Mouse (Mus musculus) intestine, embryonic 16.5 days (tissue): Measurements from ENCODE around the gene Setdb1. TPM values are rescaled to one million over a fixed set of nuclear protein-coding genes. Genes with fewer than 3 reads are reported as not detected.
A peak's percentile ranks its signal among the peaks of the same experiment; 100 is the strongest.
"Not testable (repeated sequence)": the region's sequence is repeated elsewhere in the genome, so short reads cannot be mapped to it uniquely, and the experiment has no call there.

Experiments used
- ATAC-seq: fragments of 200-750 bp; cut with Nextera tagmentation; 2 replicates; pipeline ENCODE4 v1.8.0; 2017; ENCODE audit warnings: moderate TSS enrichment, moderate library complexity
- H3K27ac ChIP-seq: fragments of 300-500 bp; sonication (generic); 2 replicates; pipeline ENCODE4 v1.5.1; 2014; ENCODE audit warnings: mild to moderate bottlenecking, low read length
- H3K27me3 ChIP-seq: fragments of 300-500 bp; sonication (generic); replicated peaks from 2 replicates; pipeline ENCODE4 v1.6.1; 2014; ENCODE audit warnings: low read length, control low read depth, mixed read lengths; ENCODE audit not compliant: control insufficient read depth, insufficient read depth
- H3K36me3 ChIP-seq: fragments of 300-500 bp; sonication (generic); 2 replicates; pipeline ENCODE4 v1.6.1; 2014; ENCODE audit warnings: low read length, control low read depth; ENCODE audit not compliant: control insufficient read depth, insufficient read depth
- H3K4me1 ChIP-seq: fragments of 300-500 bp; sonication (generic); 2 replicates; pipeline ENCODE4 v1.6.1; 2014; ENCODE audit warnings: low read length, control low read depth, mixed read lengths; ENCODE audit not compliant: control insufficient read depth, insufficient read depth
- H3K4me2 ChIP-seq: fragments of 300-500 bp; sonication (generic); 2 replicates; pipeline ENCODE4 v1.6.1; 2014; ENCODE audit warnings: low read depth, low read length, control low read depth
- H3K4me3 ChIP-seq: fragments of 300-500 bp; sonication (generic); 2 replicates; pipeline ENCODE4 v1.5.1; 2014; ENCODE audit warnings: mild to moderate bottlenecking, low read length
- H3K9ac ChIP-seq: fragments of 300-500 bp; sonication (generic); 2 replicates; pipeline ENCODE4 v1.6.1; 2014; ENCODE audit warnings: low read depth, low read length
- H3K9me3 ChIP-seq: fragments of 300-500 bp; sonication (generic); 2 replicates; pipeline ENCODE4 v1.6.1; 2016; ENCODE audit warnings: low read length, control low read depth; ENCODE audit not compliant: control insufficient read depth
- WGBS: fragments of 180-500 bp; shearing (Covaris S2); extraction: QIAGEN DNeasy Blood & Tissue Kit; methylation state at CpG from one replicate; pipeline ENCODE4 v1.1.7; 2014; 5-methylcytosine and 5-hydroxymethylcytosine counted together
- polyA plus RNA-seq: library from polyadenylated mRNA; unstranded; fragments of >200 nt; fragmentation: Nextera tagmentation; extraction: Ambion mirVana; gene quantifications from 2 replicates; pipeline ENCODE4 v1.2.1, GENCODE M21; 2015

Gene Setdb1
- polyA plus RNA-seq, 1 experiment from 2014 or later: 24.8 TPM

GRCm38 (mm10) chr3:95349491-95349890 is 7.5 kb downstream of the Setdb1 start:
- Histone ChIP-seq H3K4me2 (no peak overlapping the region), H3K4me1 (no peaks in the 10 kb centered on the region), H3K27me3 (no peaks in the 10 kb centered on the region), H3K9me3 (peaks cover 5% of the 10 kb centered on the region; the same call in 1 of the 2 replicates), H3K9ac (no peak overlapping the region), H3K4me3 (no peak overlapping the region), H3K27ac (no peak overlapping the region), H3K36me3 (peaks cover 26% of the 10 kb centered on the region)
- no peak for ATAC-seq

GRCm38 (mm10) chr3:95348343-95348742 is 8.7 kb downstream of the Setdb1 start:
- WGBS: 91% methylated on average over 5 of the region's 5 CpGs

DNA sequence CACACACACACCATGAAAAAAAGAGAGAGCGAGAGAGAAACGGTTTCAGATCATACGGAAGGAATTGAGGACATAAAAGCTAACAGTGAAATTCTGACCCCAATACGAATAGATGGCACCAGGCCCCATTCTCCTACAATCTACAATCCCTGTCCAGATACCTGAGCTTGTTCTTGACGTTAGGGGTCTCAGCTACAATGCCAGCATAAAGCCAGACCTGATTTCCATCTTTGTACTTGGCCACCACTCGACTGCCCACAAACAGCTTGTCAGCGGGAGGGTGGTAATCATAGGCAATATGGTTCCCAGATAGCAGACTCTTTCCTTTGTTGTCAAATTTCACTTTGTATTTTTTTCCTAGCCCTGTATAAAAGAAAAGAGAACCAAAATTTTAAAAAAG is 10.5 kb downstream of the Setdb1 start:
- 91% methylated on average over 7 of the region's 7 CpGs for WGBS
- H3K27ac ChIP-seq: no peak overlapping the region

More at GRCm38 (mm10) chr3:95348343-95348742, 8.7 kb downstream of the Setdb1 start:
- H3K27me3 ChIP-seq, ATAC-seq, H3K9me3 ChIP-seq, H3K9ac ChIP-seq, H3K4me3 ChIP-seq, H3K4me2 ChIP-seq, H3K4me1 ChIP-seq, H3K27ac ChIP-seq: not testable (repeated sequence)
- H3K36me3 ChIP-seq: peaks cover 23% of the 10 kb centered on the region

DNA sequence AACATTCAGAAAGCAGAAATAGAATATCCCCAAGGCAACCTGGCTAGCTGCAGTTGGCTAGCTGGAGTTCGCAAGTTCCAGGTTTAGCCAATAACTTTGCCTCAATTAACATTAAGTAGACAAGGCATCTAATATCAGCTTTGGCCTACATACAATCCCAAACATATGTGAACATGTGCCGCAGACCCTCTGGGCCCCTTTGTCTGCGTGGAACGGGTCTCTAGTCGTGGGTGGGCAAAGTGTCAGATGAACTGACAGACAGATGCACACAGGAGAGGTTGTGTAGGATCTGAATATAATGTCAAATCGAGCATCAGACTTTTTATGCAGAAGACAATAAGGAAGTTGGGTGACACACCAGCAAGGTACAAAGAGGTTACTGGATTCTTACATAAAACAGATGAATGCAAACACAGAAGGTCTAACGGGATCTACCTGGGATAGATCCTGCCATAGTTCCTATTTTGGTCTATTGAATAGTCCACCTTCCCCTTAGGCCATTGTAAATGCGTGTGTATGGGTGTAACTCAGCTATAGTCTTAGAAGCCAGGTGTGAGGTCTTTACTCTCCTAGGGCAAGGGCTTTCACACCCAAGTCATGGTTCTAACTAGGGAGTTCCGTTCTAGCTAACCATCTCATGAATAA is 13.5 kb downstream of the Setdb1 start:
- not testable (repeated sequence) for H3K9ac ChIP-seq, H3K27ac ChIP-seq, H3K4me1 ChIP-seq, H3K9me3 ChIP-seq, H3K27me3 ChIP-seq, H3K4me2 ChIP-seq, ATAC-seq, H3K4me3 ChIP-seq
- H3K36me3 ChIP-seq: peaks cover 27% of the 10 kb centered on the region
- WGBS: 93% methylated on average over 9 of the region's 9 CpGs

More for the DNA sequence above, 10.5 kb downstream of the Setdb1 start:
- ATAC-seq: no peak
- Histone ChIP-seq H3K36me3 (peaks cover 24% of the 10 kb centered on the region), H3K4me2 (no peak overlapping the region), H3K9me3 (peaks cover 5% of the 10 kb centered on the region; the same call in 1 of the 2 replicates), H3K4me3 (no peak overlapping the region), H3K27me3 (no peaks in the 10 kb centered on the region), H3K4me1 (no peaks in the 10 kb centered on the region), H3K9ac (no peak overlapping the region)

DNA sequence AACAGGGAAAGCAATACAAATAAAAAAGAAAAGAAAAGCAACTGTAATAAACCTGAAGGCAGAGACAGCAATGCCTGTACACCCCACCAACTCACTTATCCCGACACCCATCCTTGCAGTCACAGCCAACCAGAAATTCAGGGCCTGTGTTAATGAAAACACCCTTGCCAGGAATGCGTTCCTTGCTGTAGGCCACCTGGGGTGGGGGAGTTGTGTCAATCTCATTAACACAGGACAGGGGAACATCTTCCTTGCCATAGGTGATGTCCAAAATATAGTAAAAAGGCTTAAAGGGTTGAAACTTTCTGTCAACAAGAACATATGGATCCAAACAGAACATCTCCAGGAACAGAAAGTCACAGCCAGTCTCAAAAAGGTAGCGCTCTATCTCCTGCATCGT is 18.8 kb downstream of the Setdb1 start:
- ATAC-seq: no peak
- Histone ChIP-seq H3K4me3 (no peak overlapping the region), H3K36me3 (peaks cover 37% of the 10 kb centered on the region), H3K4me2 (no peak overlapping the region), H3K9ac (no peak overlapping the region), H3K27ac (no peak overlapping the region), H3K4me1 (no peaks in the 10 kb centered on the region), H3K27me3 (no peaks in the 10 kb centered on the region), H3K9me3 (no peaks in the 10 kb centered on the region)
- 94% methylated on average over 4 of the region's 4 CpGs for WGBS

- Histone ChIP-seq H3K4me2 (no peak overlapping the region), H3K27me3 (no peaks in the 10 kb centered on the region), H3K4me3 (no peak overlapping the region), H3K9me3 (no peaks in the 10 kb centered on the region), H3K9ac (no peak overlapping the region), H3K4me1 (no peaks in the 10 kb centered on the region), H3K27ac (no peak overlapping the region), H3K36me3 (peaks cover 34% of the 10 kb centered on the region)
- 97% methylated on average over 4 of the region's 4 CpGs for WGBS
- ATAC-seq: no peak
Measured at GRCm38 (mm10) chr3:95337345-95337744, 19.7 kb downstream of the Setdb1 start.

DNA sequence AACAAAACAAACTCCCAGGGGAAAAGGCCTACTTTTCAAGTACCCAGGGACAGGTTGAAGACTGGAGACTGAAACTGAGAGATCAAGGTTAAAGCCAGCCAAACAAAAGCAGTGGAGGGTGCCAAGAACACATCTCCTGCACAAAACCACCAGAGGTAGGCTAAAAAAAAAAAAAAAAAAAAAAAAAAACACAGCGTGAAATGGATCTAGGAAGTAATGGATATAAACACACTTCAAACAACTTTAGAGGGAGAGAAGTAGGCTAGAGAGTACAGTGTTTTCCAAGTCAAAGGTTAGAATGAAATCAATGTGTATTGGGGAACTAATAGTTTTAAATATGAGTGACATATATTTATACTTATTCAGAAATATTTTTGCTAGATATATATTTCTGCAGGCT is 25.5 kb downstream of the Setdb1 start:
- Histone ChIP-seq H3K4me2 (no peak overlapping the region), H3K4me3 (no peak overlapping the region), H3K4me1 (no peaks in the 10 kb centered on the region; the same call in 1 of the 2 replicates), H3K27me3 (no peaks in the 10 kb centered on the region), H3K36me3 (peaks cover 17% of the 10 kb centered on the region), H3K27ac (no peak overlapping the region), H3K9ac (no peak overlapping the region), H3K9me3 (no peaks in the 10 kb centered on the region)
- no peak for ATAC-seq
- 46% methylated on average over 1 of the region's 1 CpGs for WGBS

- H3K4me2 ChIP-seq: no peak overlapping the region
- peak; percentile 90 for ATAC-seq
- no peaks in the 10 kb centered on the region for H3K9me3 ChIP-seq
- no peaks in the 10 kb centered on the region for H3K27me3 ChIP-seq
- no peaks in the 10 kb centered on the region; the same call in 1 of the 2 replicates for H3K4me1 ChIP-seq
- H3K36me3 ChIP-seq: peaks cover 14% of the 10 kb centered on the region; the same call in 1 of the 2 replicates
- no peak overlapping the region for H3K27ac ChIP-seq
- no peak overlapping the region for H3K9ac ChIP-seq
- WGBS: 75% methylated on average over 1 of the region's 1 CpGs
- no peak overlapping the region for H3K4me3 ChIP-seq
Measured at GRCm38 (mm10) chr3:95328803-95329404, 28.1 kb downstream of the Setdb1 start.

DNA sequence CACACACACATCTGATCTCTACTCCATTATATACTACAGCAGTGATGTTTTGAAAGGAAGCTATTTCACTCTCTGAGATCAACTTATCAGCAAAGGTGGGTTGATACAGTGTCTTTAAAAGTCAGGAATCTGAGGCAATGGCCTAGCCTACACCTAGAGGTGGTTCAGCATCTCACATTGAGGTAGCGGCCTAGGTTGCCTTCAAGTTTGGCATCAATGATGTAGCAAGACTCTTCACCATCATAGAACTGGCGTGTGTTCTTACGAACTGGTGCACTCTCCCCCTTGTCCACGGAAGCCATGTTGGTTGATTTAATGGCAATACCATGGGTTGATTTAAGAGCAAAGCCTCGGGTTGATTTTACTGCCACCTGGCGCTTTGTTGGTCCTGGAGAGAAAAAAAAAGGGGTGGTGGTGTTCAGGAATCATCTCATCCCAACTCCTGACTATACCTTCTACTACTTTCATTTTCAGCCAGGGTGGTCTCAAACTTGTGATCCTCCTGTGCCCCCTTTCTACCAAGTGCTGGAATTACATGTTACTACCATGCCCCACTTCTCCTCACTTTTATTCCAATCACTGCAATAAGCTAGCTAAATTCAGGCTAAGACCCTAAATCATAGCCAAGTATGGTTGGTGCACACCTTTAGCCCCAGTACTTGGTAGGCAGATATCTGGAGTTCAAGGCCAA is 32.4 kb downstream of the Setdb1 start:
- Histone ChIP-seq H3K9ac (no peak overlapping the region), H3K4me3 (no peak overlapping the region), H3K36me3 (peaks cover 33% of the 10 kb centered on the region; the same call in 1 of the 2 replicates), H3K4me1 (no peaks in the 10 kb centered on the region; the same call in 1 of the 2 replicates), H3K27ac (no peak overlapping the region), H3K9me3 (no peaks in the 10 kb centered on the region), H3K4me2 (no peak overlapping the region), H3K27me3 (no peaks in the 10 kb centered on the region)
- ATAC-seq: no peak
- WGBS: 90% methylated on average over 6 of the region's 6 CpGs
